Mouse (Mus musculus): ENCODE measurements around the gene Cr2.
"Not testable (repeated sequence)": the region's sequence is repeated elsewhere in the genome, so short reads cannot be mapped to it uniquely, and the experiment has no call there.

Gene Cr2

GRCm38 (mm10) chr1:195175980-195176931, at the start of gene Cr2:
Gene Cr2 (minus strand): TSS chr1:195176716.
- DNase-seq: peak; percentile 56 to 57

GRCm38 (mm10) chr1:195221781-195222180, 45.3 kb upstream of the Cr2 start:
- no peak for DNase-seq

- not testable (repeated sequence) for DNase-seq
These were observed 36.3 kb upstream of the Cr2 start for GRCm38 (mm10) chr1:195212851-195213250.

- no peak for DNase-seq
These were observed 8.2 kb upstream of the Cr2 start for GRCm38 (mm10) chr1:195184746-195185145.

GRCm38 (mm10) chr1:195164996-195165755, 11.3 kb downstream of the Cr2 start:
- no peak for DNase-seq

- no peak for DNase-seq
These were observed 44.4 kb downstream of the Cr2 start for GRCm38 (mm10) chr1:195132070-195132469.

GRCm38 (mm10) chr1:195131675-195132015, 44.9 kb downstream of the Cr2 start:
- no peak for DNase-seq

- DNase-seq: peak; percentile 90 to 95
These were observed 45.4 kb downstream of the Cr2 start, which contains the start of gene Cr1l for GRCm38 (mm10) chr1:195130953-195131674. Gene Cr1l (minus strand): TSS chr1:195131586.

GRCm38 (mm10) chr1:195130479-195130878, 46.0 kb downstream of the Cr2 start:
- no peak for DNase-seq

- DNase-seq: no peak
These were observed 46.6 kb downstream of the Cr2 start for GRCm38 (mm10) chr1:195129867-195130266.

GRCm38 (mm10) chr1:195114414-195114813, 62.1 kb downstream of the Cr2 start:
- DNase-seq: no peak

- no peak for DNase-seq
These were observed 62.9 kb downstream of the Cr2 start for GRCm38 (mm10) chr1:195113621-195114020.

- no peak for DNase-seq
These were observed 75.8 kb downstream of the Cr2 start for GRCm38 (mm10) chr1:195100693-195101092.

- no peak for DNase-seq
These were observed 78.5 kb downstream of the Cr2 start for GRCm38 (mm10) chr1:195098004-195098403.

- peak; percentile 87 to 93 for DNase-seq
These were observed 84.2 kb downstream of the Cr2 start, which contains the start of gene Cd46 for GRCm38 (mm10) chr1:195092220-195092720. Gene Cd46 (minus strand): TSS chr1:195092249.

- DNase-seq: no peak
These were observed 84.8 kb downstream of the Cr2 start for GRCm38 (mm10) chr1:195091699-195092219.
